Mouse (Mus musculus): ENCODE measurements at regions not wholly inside any gene's neighbourhood (a gene's known extent, or its start where the extent isn't known, plus 50 kb on each side); places are given as distances from the start of the nearest gene placed in this dataset.

DNA sequence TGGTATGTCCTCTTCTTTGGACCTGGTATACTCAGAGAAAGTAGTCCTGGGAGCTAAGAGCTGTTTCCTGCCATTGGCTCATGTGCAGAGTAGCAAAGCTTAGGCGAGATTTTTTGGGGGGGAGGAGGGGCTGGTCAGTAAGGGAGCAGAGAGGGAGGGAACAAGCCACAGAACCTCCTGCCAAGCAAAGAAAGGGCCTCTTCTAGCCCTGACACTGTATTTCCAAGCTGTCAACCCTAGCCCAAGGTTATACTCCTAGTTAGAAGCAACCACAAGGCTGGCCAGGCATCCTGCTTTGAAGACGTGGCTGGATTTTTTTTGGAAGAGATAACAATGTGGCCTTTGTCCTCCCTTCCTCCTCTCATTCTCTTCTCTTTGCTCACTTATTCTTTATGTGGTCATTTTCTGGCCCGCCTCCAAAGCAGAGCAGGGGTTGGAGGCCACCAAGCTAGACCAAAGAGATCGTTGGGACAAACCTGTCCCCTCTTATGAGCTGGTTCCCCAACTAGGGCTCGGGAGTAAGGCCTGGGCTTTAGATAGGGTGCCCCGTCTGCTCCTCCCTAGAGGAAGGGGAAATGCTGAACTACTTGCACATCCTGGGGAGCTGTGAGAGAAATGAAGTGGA lies 146.4 kb downstream of the Pja1 start:
- TF ChIP-seq CTCF (IDR thresholded peaks at IDR 0.05; ENCODE audit: borderline replicate concordance, control insufficient read depth, extremely low read depth, insufficient read depth, low read length, poor library complexity): no peak
- no peak for TF ChIP-seq POLR2A (IDR thresholded peaks at IDR 0.05; ENCODE audit: control insufficient read depth, extremely low read depth, insufficient read depth, low read length, poor library complexity)
